Mouse (Mus musculus): ENCODE measurements around the gene Cux2.

Cux2 gene

GRCm38 (mm10) chr5:122050017-122050831, at the start of gene Cux2:
TSS of gene Cux2 (minus strand) at chr5:122050102.
- DNase-seq (ENCODE audit: low spot score in 2 of 2), result peak; percentile 66 to 80

- no peak for DNase-seq (ENCODE audit: low spot score in 2 of 2)
Measured at GRCm38 (mm10) chr5:122094439-122094838, 44.5 kb upstream of the Cux2 start.

- DNase-seq (ENCODE audit: low spot score in 2 of 2), result no peak
Measured at GRCm38 (mm10) chr5:122093734-122094133, 43.8 kb upstream of the Cux2 start.

- DNase-seq (ENCODE audit: low spot score in 2 of 2), result no peak
Measured at GRCm38 (mm10) chr5:122092794-122093193, 42.9 kb upstream of the Cux2 start.

GRCm38 (mm10) chr5:122091070-122091469, 41.2 kb upstream of the Cux2 start:
- peak; percentile 47 to 68 for DNase-seq (ENCODE audit: low spot score in 2 of 2)

- DNase-seq (ENCODE audit: low spot score in 2 of 2), result no peak
Measured at GRCm38 (mm10) chr5:122089664-122090063, 39.8 kb upstream of the Cux2 start.

- peak; percentile 90 to 94 for DNase-seq (ENCODE audit: low spot score in 2 of 2)
Measured at GRCm38 (mm10) chr5:122088917-122089316, 39.0 kb upstream of the Cux2 start.

- no peak for DNase-seq (ENCODE audit: low spot score in 2 of 2)
Measured at GRCm38 (mm10) chr5:122086121-122086520, 36.2 kb upstream of the Cux2 start.

GRCm38 (mm10) chr5:122085291-122085690, 35.4 kb upstream of the Cux2 start:
- no peak for DNase-seq (ENCODE audit: low spot score in 2 of 2)

- DNase-seq (ENCODE audit: low spot score in 2 of 2), result no peak
Measured at GRCm38 (mm10) chr5:122084470-122084869, 34.6 kb upstream of the Cux2 start.

- no peak for DNase-seq (ENCODE audit: low spot score in 2 of 2)
Measured at GRCm38 (mm10) chr5:122083282-122083681, 33.4 kb upstream of the Cux2 start.

GRCm38 (mm10) chr5:122081471-122081870, 31.6 kb upstream of the Cux2 start:
- no peak for DNase-seq (ENCODE audit: low spot score in 2 of 2)

- DNase-seq (ENCODE audit: low spot score in 2 of 2), result peak; percentile 61 to 92
Measured at GRCm38 (mm10) chr5:122080930-122081329, 31.0 kb upstream of the Cux2 start.

GRCm38 (mm10) chr5:122079796-122080195, 29.9 kb upstream of the Cux2 start:
- DNase-seq (ENCODE audit: low spot score in 2 of 2), result peak in 1 of 2 experiments; percentile 53

- DNase-seq (ENCODE audit: low spot score in 2 of 2), result no peak
Measured at GRCm38 (mm10) chr5:122077244-122077643, 27.3 kb upstream of the Cux2 start.

- DNase-seq (ENCODE audit: low spot score in 2 of 2), result no peak
Measured at GRCm38 (mm10) chr5:122075736-122076135, 25.8 kb upstream of the Cux2 start.

GRCm38 (mm10) chr5:122071997-122072396, 22.1 kb upstream of the Cux2 start:
- no peak for DNase-seq (ENCODE audit: low spot score in 2 of 2)

GRCm38 (mm10) chr5:122070963-122071800, 21.3 kb upstream of the Cux2 start:
- no peak for DNase-seq (ENCODE audit: low spot score in 2 of 2)

- no peak for DNase-seq (ENCODE audit: low spot score in 2 of 2)
Measured at GRCm38 (mm10) chr5:122068563-122068962, 18.7 kb upstream of the Cux2 start.

- no peak for DNase-seq (ENCODE audit: low spot score in 2 of 2)
Measured at GRCm38 (mm10) chr5:122063204-122063933, 13.5 kb upstream of the Cux2 start.

- DNase-seq (ENCODE audit: low spot score in 2 of 2), result no peak
Measured at GRCm38 (mm10) chr5:122062479-122062878, 12.6 kb upstream of the Cux2 start.

GRCm38 (mm10) chr5:122060767-122061333, 10.9 kb upstream of the Cux2 start:
- no peak for DNase-seq (ENCODE audit: low spot score in 2 of 2)

Measured in cerebellum, postnatal 4 days (tissue).